Mouse (Mus musculus) bone marrow, adult 2 months (tissue): ENCODE measurements around the gene Akip1. TPM values are rescaled to one million over a fixed set of nuclear protein-coding genes. Genes with fewer than 3 reads are reported as not detected.

Experiments
- H3K27ac ChIP-seq: fragments of 200-500 bp; 2 replicates; pipeline ENCODE4 v1.5.1; 2012; ENCODE audit warnings: low read depth, mild to moderate bottlenecking, control low read depth, inconsistent platforms, low read length; ENCODE audit not compliant: control insufficient read depth, poor library complexity, insufficient read depth
- H3K4me1 ChIP-seq: fragments of 200-500 bp; 2 replicates; pipeline ENCODE4 v1.6.1; 2011; ENCODE audit warnings: low read length; ENCODE audit not compliant: control insufficient read depth, insufficient read depth
- H3K4me3 ChIP-seq: fragments of 200-500 bp; replicated peaks from 2 replicates; pipeline ENCODE3; 2011; ENCODE audit warnings: mild to moderate bottlenecking, low read depth, low read length, control low read depth; ENCODE audit not compliant: control insufficient read depth
- CTCF ChIP-seq: fragments of 200-500 bp; IDR thresholded peaks from 2 replicates; pipeline ENCODE4 v1.5.1; 2011; ENCODE audit warnings: low read length, control low read depth; ENCODE audit not compliant: control insufficient read depth, insufficient read depth
- POLR2A ChIP-seq: fragments of 200-500 bp; IDR thresholded peaks from 2 replicates; pipeline ENCODE4 v1.6.1; 2011; ENCODE audit warnings: low read depth, mild to moderate bottlenecking, control low read depth, low read length, borderline replicate concordance; ENCODE audit not compliant: control insufficient read depth
- WGBS: fragments of 180-500 bp; shearing (Covaris S2); methylation state at CpG from one replicate; pipeline ENCODE4 v1.1.7; 2018; 5-methylcytosine and 5-hydroxymethylcytosine counted together
- polyA plus RNA-seq: library from polyadenylated mRNA; stranded (reverse); fragments of >200 nt; gene quantifications from 2 replicates; pipeline ENCODE4 v1.2.4, GENCODE M21; 2011; ENCODE audit warnings: low replicate concordance; ENCODE audit not compliant: missing spikeins, insufficient read depth, insufficient read length

The Akip1 gene
- polyA plus RNA-seq = 22.7 and 23.1 TPM in 2 replicates

DNA sequence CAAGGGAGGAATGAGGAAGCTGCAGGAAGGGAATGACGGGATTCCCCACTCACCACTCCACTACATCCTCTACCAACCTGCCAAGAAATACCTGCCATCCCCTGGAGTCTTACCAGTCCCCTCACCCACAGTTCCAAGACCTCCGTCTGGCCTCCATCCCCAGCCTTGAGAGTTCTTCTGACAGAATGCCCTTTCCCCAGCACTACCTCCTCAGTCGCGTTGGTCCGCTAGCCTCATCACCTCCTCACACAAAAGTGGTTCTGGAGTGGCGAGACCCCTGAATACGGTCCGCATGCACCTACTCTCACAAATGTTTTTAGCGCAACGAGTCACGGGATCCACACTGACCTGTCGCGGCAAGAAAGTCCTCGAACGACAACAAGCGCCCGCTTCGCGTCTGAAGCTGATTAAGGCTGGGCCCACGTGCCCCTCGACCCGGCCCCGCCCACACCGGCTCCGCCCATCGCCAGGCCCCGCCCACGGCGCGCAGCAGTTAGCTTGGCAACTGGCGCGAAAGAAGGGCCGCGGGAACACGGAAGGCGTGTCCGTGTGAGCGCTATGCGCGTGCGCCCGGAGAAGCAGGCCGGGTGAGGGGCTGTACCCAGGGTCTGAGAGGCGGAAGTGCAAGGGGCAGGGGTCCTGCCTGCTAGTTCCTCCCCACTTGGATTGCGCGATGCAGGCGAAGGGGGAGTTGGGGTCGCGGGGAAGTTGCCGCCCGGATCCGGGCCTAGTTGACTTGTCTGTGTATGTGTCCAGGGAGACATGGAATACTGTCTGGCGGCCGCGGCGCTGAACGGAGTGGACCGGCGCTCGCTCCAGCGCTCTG, at the start of gene Akip1, which contains the start of gene St5:
Akip1 (plus strand) TSS at position 501 of the 826 bp plus-strand sequence.
St5 (minus strand) TSS at position 416 of the 826 bp plus-strand sequence.
- peak within 1 kb of the TSS; percentile 76 for H3K4me3 ChIP-seq
- WGBS = 2% methylated on average over 61 of the region's 61 CpGs
- H3K4me1 ChIP-seq = peaks cover 3% of the 10 kb centered on the region
- peak within 1 kb of the TSS; percentile 9 for H3K27ac ChIP-seq
- TF ChIP-seq CTCF (no peak), POLR2A (peak; percentile 91; the same call in 1 of the 2 replicates)

- no peak overlapping the region for H3K4me3 ChIP-seq
- TF ChIP-seq POLR2A = no peak
- 72% methylated on average over 5 of the region's 5 CpGs for WGBS
- H3K27ac ChIP-seq = no peak overlapping the region
- H3K4me1 ChIP-seq = no peaks in the 10 kb centered on the region
Observed at GRCm38 (mm10) chr7:109654871-109655270, 48.6 kb upstream of the Akip1 start.

DNA sequence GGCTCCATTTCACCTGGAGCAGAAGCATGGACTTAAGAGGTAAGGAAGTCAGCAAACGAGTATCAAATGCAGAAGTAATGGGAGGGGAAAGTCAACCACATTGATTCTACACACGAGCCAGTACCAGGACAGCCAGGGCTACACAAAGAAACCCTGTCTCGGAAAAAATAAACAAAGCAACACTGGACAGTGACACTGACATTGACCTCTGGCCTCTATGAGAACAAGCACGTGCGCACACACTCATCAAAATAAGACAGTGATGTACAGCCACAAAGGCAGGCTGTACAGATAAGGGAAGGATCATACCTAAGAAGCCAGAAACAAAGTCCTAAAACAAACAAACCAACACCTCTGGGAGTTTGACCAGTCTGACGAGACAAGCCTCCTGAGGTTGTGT, 45.6 kb upstream of the Akip1 start:
- TF ChIP-seq POLR2A = no peak
- TF ChIP-seq CTCF = no peak
- Histone ChIP-seq H3K27ac (no peak overlapping the region), H3K4me3 (no peak overlapping the region), H3K4me1 (no peaks in the 10 kb centered on the region)
- WGBS = 48% methylated on average over 6 of the region's 6 CpGs

- TF ChIP-seq CTCF (no peak), POLR2A (no peak)
- no peak overlapping the region for H3K4me3 ChIP-seq
- 63% methylated on average over 2 of the region's 2 CpGs for WGBS
- no peak overlapping the region for H3K27ac ChIP-seq
- no peaks in the 10 kb centered on the region for H3K4me1 ChIP-seq
Observed at GRCm38 (mm10) chr7:109659278-109659677, 44.2 kb upstream of the Akip1 start.

DNA sequence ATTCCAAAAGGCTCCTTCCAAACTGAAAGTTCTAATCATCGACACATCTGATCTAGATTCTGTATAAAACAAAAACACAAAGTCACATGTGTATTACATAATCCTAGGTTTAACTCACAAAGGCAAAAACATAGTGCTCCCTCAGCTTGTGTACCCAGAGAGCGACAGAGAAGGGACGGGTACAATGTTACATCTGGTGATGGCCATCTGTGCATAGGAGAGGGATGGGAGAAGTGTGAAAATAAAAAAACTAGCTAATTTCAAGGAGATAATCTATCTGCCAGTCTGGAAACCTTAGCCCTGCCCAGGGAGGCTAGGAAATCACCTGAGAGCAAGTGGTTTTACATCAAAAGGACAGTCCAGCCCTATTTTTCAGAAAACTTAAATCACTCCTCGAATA, 40.9 kb upstream of the Akip1 start:
- Histone ChIP-seq H3K4me1 (no peaks in the 10 kb centered on the region), H3K4me3 (no peak overlapping the region), H3K27ac (no peak overlapping the region)
- TF ChIP-seq POLR2A = no peak
- TF ChIP-seq CTCF = no peak
- 81% methylated on average over 4 of the region's 4 CpGs for WGBS

DNA sequence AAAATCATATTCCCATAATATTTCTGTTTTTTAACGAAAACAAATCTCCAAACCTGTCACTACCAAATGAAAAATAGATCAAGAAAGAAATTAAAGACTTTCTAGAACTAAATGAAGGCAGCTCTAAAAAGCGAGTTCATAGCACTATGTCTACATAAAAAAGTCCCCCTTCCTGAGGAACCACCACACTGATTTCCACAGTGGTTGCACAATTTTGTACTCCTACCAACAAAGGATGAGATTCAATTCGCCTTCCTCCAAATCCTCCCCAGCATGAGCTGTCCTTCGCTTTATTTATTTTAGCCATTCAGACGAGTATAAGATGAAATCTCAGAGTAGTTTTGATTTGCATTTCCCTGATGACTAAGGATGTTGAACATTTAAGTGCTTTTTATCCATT, 36.8 kb upstream of the Akip1 start:
- H3K4me3 ChIP-seq = no peak overlapping the region
- WGBS = 49% methylated on average over 5 of the region's 5 CpGs
- no peaks in the 10 kb centered on the region for H3K4me1 ChIP-seq
- TF ChIP-seq POLR2A = no peak
- TF ChIP-seq CTCF = no peak
- no peak overlapping the region for H3K27ac ChIP-seq

DNA sequence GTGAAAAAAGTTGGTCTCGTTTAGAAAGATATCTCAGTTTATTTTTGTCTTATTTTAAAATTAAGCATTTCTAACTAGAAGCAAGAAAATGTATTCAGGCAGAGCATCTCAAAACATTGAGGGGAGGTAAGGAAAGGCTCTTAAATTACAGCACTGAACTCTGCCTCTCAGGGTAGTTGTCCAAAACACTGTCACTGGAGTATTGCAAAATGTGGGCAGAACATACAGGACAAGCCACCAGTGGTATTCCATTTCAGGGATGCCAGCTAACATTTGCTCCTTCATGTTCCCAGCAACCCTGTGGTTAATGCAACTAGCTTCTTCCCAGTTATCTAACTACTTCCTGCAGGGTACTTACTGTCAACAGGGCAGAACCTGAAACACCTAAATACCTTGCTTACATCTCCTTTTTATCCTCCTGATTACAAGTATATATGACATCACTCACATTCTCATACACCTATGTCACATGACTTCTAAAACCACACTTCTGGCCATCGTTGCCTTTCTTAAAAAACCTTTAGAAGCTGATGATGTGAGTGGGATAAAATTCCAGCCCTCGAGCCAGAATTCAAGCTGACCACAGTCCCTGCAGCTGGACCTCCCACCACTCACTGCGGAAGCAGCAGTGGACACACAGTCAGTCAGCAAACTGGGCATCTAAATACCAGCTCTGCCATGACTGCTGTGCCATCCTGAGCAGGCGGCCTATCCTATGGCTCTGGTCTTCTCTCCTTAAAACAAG, 33.9 kb upstream of the Akip1 start:
- WGBS = 71% methylated on average over 5 of the region's 5 CpGs
- H3K4me3 ChIP-seq = no peak overlapping the region
- no peak overlapping the region for H3K27ac ChIP-seq
- H3K4me1 ChIP-seq = no peaks in the 10 kb centered on the region
- TF ChIP-seq POLR2A (no peak), CTCF (no peak)
